Mouse (Mus musculus): ENCODE measurements around the gene Rnf145. TPM values are rescaled to one million over a fixed set of nuclear protein-coding genes. Genes with fewer than 3 reads are reported as not detected.
A peak's percentile ranks its signal among the peaks of the same experiment; 100 is the strongest.

The Rnf145 gene
- 71.3 and 73.3 TPM in 2 replicates for polyA plus RNA-seq (2014; fragmentation: Nextera tagmentation; extraction: Ambion mirVana)

- Histone ChIP-seq H3K4me1 (replicated peaks; ENCODE audit: control insufficient read depth, insufficient read depth, low read length) (peaks cover 13% of the 10 kb centered on the region), H3K27me3 (replicated peaks; ENCODE audit: control insufficient read depth, insufficient read depth, low read length) (no peaks in the 10 kb centered on the region), H3K9ac (ENCODE audit: low read length) (peak within 1 kb of the TSS; percentile 92), H3K27ac (ENCODE audit: low read depth) (peak within 1 kb of the TSS; percentile 94), H3K36me3 (ENCODE audit: control insufficient read depth, insufficient read depth, low read length) (peaks cover 4% of the 10 kb centered on the region; the same call in 1 of the 2 replicates), H3K9me3 (ENCODE audit: control insufficient read depth, low read length) (no peaks in the 10 kb centered on the region), H3K4me2 (ENCODE audit: low read length) (peak within 1 kb of the TSS; percentile 88), H3K4me3 (ENCODE audit: low read depth, low read length) (peak within 1 kb of the TSS; percentile 82)
- under 1% methylated on average over 66 of the region's 70 CpGs for WGBS
- ATAC-seq (replicated peaks; ENCODE audit: low FRiP score, low TSS enrichment, low read depth) = peak; percentile 86
- peak; percentile 89 for DNase-seq (ENCODE audit: low spot score)
Measured at GRCm38 (mm10) chr11:44518281-44519095, at the start of gene Rnf145. Rnf145 (plus strand) TSS chr11:44518964.

GRCm38 (mm10) chr11:44469646-44470431 is 48.9 kb upstream of the Rnf145 start:
- Histone ChIP-seq H3K27ac (ENCODE audit: low read depth) (peak overlapping the region; percentile 88), H3K9me3 (ENCODE audit: control insufficient read depth, low read length) (no peaks in the 10 kb centered on the region), H3K36me3 (ENCODE audit: control insufficient read depth, insufficient read depth, low read length) (0 out of 2 replicates have a peak, but pooled peaks cover 11% of the 10 kb centered on the region), H3K4me3 (ENCODE audit: low read depth, low read length) (peak overlapping the region; percentile 88), H3K27me3 (replicated peaks; ENCODE audit: control insufficient read depth, insufficient read depth, low read length) (no peaks in the 10 kb centered on the region), H3K9ac (ENCODE audit: low read length) (peak overlapping the region; percentile 84), H3K4me1 (replicated peaks; ENCODE audit: control insufficient read depth, insufficient read depth, low read length) (peaks cover 8% of the 10 kb centered on the region), H3K4me2 (ENCODE audit: low read length) (peak overlapping the region; percentile 86)
- ATAC-seq (replicated peaks; ENCODE audit: low FRiP score, low TSS enrichment, low read depth) (peak; percentile 80), DNase-seq (ENCODE audit: low spot score) (no peak)
- under 1% methylated on average over 59 of the region's 59 CpGs for WGBS

- peak; percentile 95 for ATAC-seq (replicated peaks; ENCODE audit: low FRiP score, low TSS enrichment, low read depth)
- peak within 1 kb of the TSS; percentile 86 for H3K4me2 ChIP-seq (ENCODE audit: low read length)
- 0% methylated on average over 53 of the region's 54 CpGs for WGBS
- 0 out of 2 replicates have a peak, but pooled peaks cover 7% of the 10 kb centered on the region for H3K36me3 ChIP-seq (ENCODE audit: control insufficient read depth, insufficient read depth, low read length)
- peak within 1 kb of the TSS; percentile 88 for H3K27ac ChIP-seq (ENCODE audit: low read depth)
- H3K9ac ChIP-seq (ENCODE audit: low read length) = peak within 1 kb of the TSS; percentile 84
- H3K27me3 ChIP-seq (replicated peaks; ENCODE audit: control insufficient read depth, insufficient read depth, low read length) = no peaks in the 10 kb centered on the region
- peak; percentile 98 for DNase-seq (ENCODE audit: low spot score)
- peaks cover 8% of the 10 kb centered on the region for H3K4me1 ChIP-seq (replicated peaks; ENCODE audit: control insufficient read depth, insufficient read depth, low read length)
- no peaks in the 10 kb centered on the region for H3K9me3 ChIP-seq (ENCODE audit: control insufficient read depth, low read length)
- H3K4me3 ChIP-seq (ENCODE audit: low read depth, low read length) = peak within 1 kb of the TSS; percentile 88
Measured at GRCm38 (mm10) chr11:44470432-44471336, 48.1 kb upstream of the Rnf145 start, which contains the start of gene Ublcp1. Ublcp1 (minus strand) TSS chr11:44470498.

GRCm38 (mm10) chr11:44471337-44471995 is 47.3 kb upstream of the Rnf145 start:
- peak overlapping the region; percentile 88 for H3K27ac ChIP-seq (ENCODE audit: low read depth)
- H3K9me3 ChIP-seq (ENCODE audit: control insufficient read depth, low read length) = no peaks in the 10 kb centered on the region
- H3K4me3 ChIP-seq (ENCODE audit: low read depth, low read length) = peak overlapping the region; percentile 88
- H3K9ac ChIP-seq (ENCODE audit: low read length) = peak overlapping the region; percentile 84
- H3K36me3 ChIP-seq (ENCODE audit: control insufficient read depth, insufficient read depth, low read length) = no peaks in the 10 kb centered on the region
- DNase-seq (ENCODE audit: low spot score) (no peak), ATAC-seq (replicated peaks; ENCODE audit: low FRiP score, low TSS enrichment, low read depth) (no peak)
- 19% methylated on average over 4 of the region's 4 CpGs for WGBS
- peaks cover 8% of the 10 kb centered on the region for H3K4me1 ChIP-seq (replicated peaks; ENCODE audit: control insufficient read depth, insufficient read depth, low read length)
- no peaks in the 10 kb centered on the region for H3K27me3 ChIP-seq (replicated peaks; ENCODE audit: control insufficient read depth, insufficient read depth, low read length)
- peak overlapping the region; percentile 86 for H3K4me2 ChIP-seq (ENCODE audit: low read length)

- DNase-seq (ENCODE audit: low spot score) (no peak), ATAC-seq (replicated peaks; ENCODE audit: low FRiP score, low TSS enrichment, low read depth) (no peak)
- H3K27ac ChIP-seq (ENCODE audit: low read depth) = no peak overlapping the region
- no peaks in the 10 kb centered on the region for H3K36me3 ChIP-seq (ENCODE audit: control insufficient read depth, insufficient read depth, low read length)
- 78% methylated on average over 3 of the region's 3 CpGs for WGBS
- no peak overlapping the region for H3K9ac ChIP-seq (ENCODE audit: low read length)
- no peak overlapping the region for H3K4me3 ChIP-seq (ENCODE audit: low read depth, low read length)
- no peaks in the 10 kb centered on the region for H3K9me3 ChIP-seq (ENCODE audit: control insufficient read depth, low read length)
- H3K4me2 ChIP-seq (ENCODE audit: low read length) = no peak overlapping the region
- no peaks in the 10 kb centered on the region for H3K27me3 ChIP-seq (replicated peaks; ENCODE audit: control insufficient read depth, insufficient read depth, low read length)
- peaks cover 8% of the 10 kb centered on the region for H3K4me1 ChIP-seq (replicated peaks; ENCODE audit: control insufficient read depth, insufficient read depth, low read length)
Measured at GRCm38 (mm10) chr11:44475467-44475866, 43.3 kb upstream of the Rnf145 start.

GRCm38 (mm10) chr11:44476445-44476844 is 42.3 kb upstream of the Rnf145 start:
- no peak overlapping the region for H3K27ac ChIP-seq (ENCODE audit: low read depth)
- 86% methylated on average over 2 of the region's 2 CpGs for WGBS
- H3K9ac ChIP-seq (ENCODE audit: low read length) = no peak overlapping the region
- DNase-seq (ENCODE audit: low spot score) (no peak), ATAC-seq (replicated peaks; ENCODE audit: low FRiP score, low TSS enrichment, low read depth) (no peak)
- no peak overlapping the region for H3K4me2 ChIP-seq (ENCODE audit: low read length)
- H3K4me1 ChIP-seq (replicated peaks; ENCODE audit: control insufficient read depth, insufficient read depth, low read length) = peaks cover 4% of the 10 kb centered on the region
- H3K36me3 ChIP-seq (ENCODE audit: control insufficient read depth, insufficient read depth, low read length) = no peaks in the 10 kb centered on the region
- no peaks in the 10 kb centered on the region for H3K27me3 ChIP-seq (replicated peaks; ENCODE audit: control insufficient read depth, insufficient read depth, low read length)
- H3K4me3 ChIP-seq (ENCODE audit: low read depth, low read length) = no peak overlapping the region
- H3K9me3 ChIP-seq (ENCODE audit: control insufficient read depth, low read length) = no peaks in the 10 kb centered on the region

- Histone ChIP-seq H3K4me1 (replicated peaks; ENCODE audit: control insufficient read depth, insufficient read depth, low read length) (no peaks in the 10 kb centered on the region), H3K27ac (ENCODE audit: low read depth) (no peak overlapping the region), H3K4me3 (ENCODE audit: low read depth, low read length) (no peak overlapping the region), H3K4me2 (ENCODE audit: low read length) (no peak overlapping the region), H3K9ac (ENCODE audit: low read length) (no peak overlapping the region), H3K9me3 (ENCODE audit: control insufficient read depth, low read length) (no peaks in the 10 kb centered on the region), H3K36me3 (ENCODE audit: control insufficient read depth, insufficient read depth, low read length) (no peaks in the 10 kb centered on the region), H3K27me3 (replicated peaks; ENCODE audit: control insufficient read depth, insufficient read depth, low read length) (no peaks in the 10 kb centered on the region)
- 84% methylated on average over 4 of the region's 4 CpGs for WGBS
- DNase-seq (ENCODE audit: low spot score) (no peak), ATAC-seq (replicated peaks; ENCODE audit: low FRiP score, low TSS enrichment, low read depth) (no peak)
Measured at GRCm38 (mm10) chr11:44478382-44478781, 40.4 kb upstream of the Rnf145 start.

All from intestine, embryonic 14.5 days (tissue).